Mouse (Mus musculus) embryonic fibroblast, embryonic 13.5 days (primary cell): ENCODE data around the gene Aff3.

Experiments
- CTCF ChIP-seq: IDR thresholded peaks from 2 replicates; pipeline ENCODE4 v1.5.1; 2011; ENCODE audit warnings: mild to moderate bottlenecking, control low read depth, low read length, moderate library complexity, borderline replicate concordance; ENCODE audit not compliant: insufficient read depth
- POLR2A ChIP-seq: IDR thresholded peaks from 2 replicates; pipeline ENCODE4 v1.6.1; 2011; ENCODE audit warnings: low read depth, mild to moderate bottlenecking, control low read depth, low read length, moderate library complexity

DNA sequence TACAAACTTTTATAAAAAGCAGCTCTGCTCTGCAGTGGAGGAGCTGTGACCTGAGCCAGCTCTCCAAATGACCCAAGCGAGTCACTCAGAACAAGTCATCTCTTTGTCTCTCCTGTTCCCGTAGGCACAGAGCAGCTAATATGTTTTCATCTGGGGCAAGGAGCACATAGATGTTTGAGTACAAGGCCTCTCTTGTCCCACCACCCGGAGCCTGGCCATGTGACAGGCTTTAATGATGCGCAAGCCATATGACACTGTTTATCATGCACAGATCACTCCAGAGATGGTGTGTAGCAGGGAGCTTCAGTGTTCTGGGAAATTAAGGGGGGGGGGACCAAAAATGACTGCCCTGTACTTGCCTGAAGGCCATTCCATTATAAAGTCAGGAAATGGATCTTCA lies 262.9 kb downstream of the Aff3 start:
- TF ChIP-seq POLR2A, result no peak
- no peak for TF ChIP-seq CTCF
